Mouse (Mus musculus) liver, postnatal 0 days (tissue): ENCODE results near the gene Adgra3.

Experiments
- CTCF ChIP-seq: sonication (generic); IDR thresholded peaks from 2 replicates; pipeline ENCODE4 v1.5.1; 2016; ENCODE audit warnings: antibody characterized with exemption, low read depth
- EP300 ChIP-seq: IDR thresholded peaks from 2 replicates; pipeline ENCODE4 v1.6.1; 2016; ENCODE audit warnings: antibody characterized with exemption, low read depth, mild to moderate bottlenecking

GRCm38 (mm10) chr5:50058421-50059286 is at the start of gene Adgra3:
- TF ChIP-seq CTCF, result no peak
- TF ChIP-seq EP300, result no peak
